Comparison of ENCODE assay signal across 19 mouse cellular contexts in genomic region chr11:87744964-87745363, GRCm38 (mm10). TPM values are rescaled to one million over a fixed set of nuclear protein-coding genes. Genes with fewer than 3 reads are reported as not detected.
DNase-seq lines count a peak whose midpoint lies in the region; ATAC-seq lines count a peak whose summit lies in the region.
"Had no signal": no experiment of that assay in that cellular context is flagged by ENCODE, and none has a peak within 500 bp of the region (broad histone marks: within the 10 kb centered on the region; RNA-seq: fewer than 3 reads in every experiment).

No protein-coding gene starts in this region.

- no peak overlapping the region for H3K4me3 ChIP-seq in heart, embryonic 16.5 days (ENCODE audit: low read length)
- H3K4me3 ChIP-seq: embryonic facial prominence, embryonic 15.5 days; heart, embryonic 12.5 days; kidney, embryonic 15.5 days; myocyte had no signal

- H3K4me2 ChIP-seq in heart, embryonic 16.5 days (ENCODE audit: low read depth, low read length): no peak overlapping the region
- H3K4me2 ChIP-seq: embryonic facial prominence, embryonic 15.5 days; heart, embryonic 12.5 days; kidney, embryonic 15.5 days had no signal

- WGBS in heart, embryonic 16.5 days: 60% methylated on average over 4 of the region's 4 CpGs

- ATAC-seq in heart, embryonic 16.5 days (replicated peaks; ENCODE audit: extremely low read depth, insufficient read depth, low FRiP score): 0 out of 2 replicates have a peak, but pooled peaks have one; percentile 45
- peak; percentile 72 for ATAC-seq in CD4-positive, CD25-positive, alpha-beta regulatory T cell, adult 4 months
- ATAC-seq: forebrain, embryonic 14.5 days; hindbrain, embryonic 16.5 days had no signal

- H3K36me3 ChIP-seq in heart, embryonic 16.5 days (ENCODE audit: control insufficient read depth, insufficient read depth): peaks cover 13% of the 10 kb centered on the region

- H3K9me3 ChIP-seq in heart, embryonic 16.5 days (replicated peaks; ENCODE audit: control insufficient read depth, low read length): no peaks in the 10 kb centered on the region
- H3K9me3 ChIP-seq: embryonic facial prominence, embryonic 15.5 days; heart, embryonic 12.5 days; kidney, embryonic 15.5 days had no signal

- H3K9ac ChIP-seq in heart, embryonic 16.5 days (ENCODE audit: low read length): no peak overlapping the region
- H3K9ac ChIP-seq: embryonic facial prominence, embryonic 15.5 days; heart, embryonic 12.5 days; kidney, embryonic 15.5 days had no signal

- intact Hi-C loops in heart, postnatal 36 days (cut with DNase I): no loop called here

- peak overlapping the region; percentile 33; the same call in 1 of the 2 replicates for H3K27ac ChIP-seq in heart, embryonic 16.5 days (ENCODE audit: low read length)
- H3K27ac ChIP-seq: embryonic facial prominence, embryonic 15.5 days; kidney, embryonic 15.5 days had no signal

- H3K4me1 ChIP-seq in heart, embryonic 16.5 days (ENCODE audit: control insufficient read depth, insufficient read depth, low read length): no peaks in the 10 kb centered on the region
- H3K4me1 ChIP-seq: heart, embryonic 12.5 days had no signal

- H3K27me3 ChIP-seq in heart, embryonic 16.5 days (ENCODE audit: control insufficient read depth, insufficient read depth, low read length): no peaks in the 10 kb centered on the region
- H3K27me3 ChIP-seq: embryonic facial prominence, embryonic 15.5 days; kidney, embryonic 15.5 days had no signal

- no peak for DNase-seq in heart, postnatal 36 days
- peak; percentile 87 to 90 for DNase-seq in natural killer cell, adult 2 months (ENCODE audit: low spot score in 2 of 2)
- DNase-seq in thymus, postnatal 0 days (ENCODE audit: low spot score): peak; percentile 92
- no peak for DNase-seq in embryo, embryonic 10.5 days (ENCODE audit: low spot score)
- no peak for DNase-seq in ovary, postnatal 10 days (ENCODE audit: low spot score)
- no peak for DNase-seq in urinary bladder, adult 18-20 months (ENCODE audit: low spot score in 2 of 2)
- DNase-seq: adrenal gland, postnatal 10 days; cerebellum, postnatal 36 days; left cerebral cortex, postnatal 4 days; lung, adult 2 months had no signal

RNA-seq across cellular contexts. Expression of gene Supt4a, which starts 7.6 kb away (rescaled TPM):
- 100 and 111 TPM in 2 replicates for polyA plus RNA-seq in heart, embryonic 16.5 days (2015; fragmentation: Nextera tagmentation; extraction: Ambion mirVana)
- 10 to 100 TPM; 46.5 to 55.3 TPM for total RNA-seq in heart, postnatal 36 days (2021)
- polyA plus RNA-seq in CD4-positive, CD25-positive, alpha-beta regulatory T cell, adult 4 months (2017; shearing (Covaris generic)): 100 to 1,000 TPM; 346 to 405 TPM
- polyA plus RNA-seq in thymus, postnatal 0 days (2015; fragmentation: Nextera tagmentation; extraction: Ambion mirVana): 425 and 454 TPM in 2 replicates

RNA-seq across cellular contexts. Expression of gene Tspoap1, which starts 15.4 kb away (rescaled TPM):
- polyA plus RNA-seq in heart, embryonic 16.5 days (2015; fragmentation: Nextera tagmentation; extraction: Ambion mirVana): 1.1 and 1.2 TPM in 2 replicates
- under 1 TPM in 1 of 2 experiments, not detected in 1; 0.08 TPM for total RNA-seq in heart, postnatal 36 days (2021)
- 1 to 10 TPM; 3.1 to 3.7 TPM for polyA plus RNA-seq in CD4-positive, CD25-positive, alpha-beta regulatory T cell, adult 4 months (2017; shearing (Covaris generic))
- 2.6 and 4.0 TPM in 2 replicates for polyA plus RNA-seq in thymus, postnatal 0 days (2015; fragmentation: Nextera tagmentation; extraction: Ambion mirVana)
- total RNA-seq: gastrocnemius, adult 8-10 months had no signal

RNA-seq across cellular contexts. Expression of gene Mpo, which starts 48.4 kb away (rescaled TPM):
- polyA plus RNA-seq in heart, embryonic 16.5 days (2015; fragmentation: Nextera tagmentation; extraction: Ambion mirVana): 1.0 and 2.9 TPM in 2 replicates
- total RNA-seq in heart, postnatal 36 days (2021): not detected
- polyA plus RNA-seq in CD4-positive, CD25-positive, alpha-beta regulatory T cell, adult 4 months (2017; shearing (Covaris generic)): not detected
- polyA plus RNA-seq in thymus, postnatal 0 days (2015; fragmentation: Nextera tagmentation; extraction: Ambion mirVana): 5.0 and 6.2 TPM in 2 replicates
- total RNA-seq: gastrocnemius, adult 8-10 months had no signal
- polyA plus RNA-seq: myocyte had no signal

Comparison
In these comparisons a context has a peak if more than half of its experiments do, and no peak if none do; other contexts are left out.
1. DNase-seq: peak in natural killer cell, adult 2 months (2 of 2) and thymus, postnatal 0 days (single experiment); none in heart, postnatal 36 days (0 of 2), embryo, embryonic 10.5 days (single experiment), ovary, postnatal 10 days (single experiment) and urinary bladder, adult 18-20 months (0 of 2).